In the genomic region with DNA sequence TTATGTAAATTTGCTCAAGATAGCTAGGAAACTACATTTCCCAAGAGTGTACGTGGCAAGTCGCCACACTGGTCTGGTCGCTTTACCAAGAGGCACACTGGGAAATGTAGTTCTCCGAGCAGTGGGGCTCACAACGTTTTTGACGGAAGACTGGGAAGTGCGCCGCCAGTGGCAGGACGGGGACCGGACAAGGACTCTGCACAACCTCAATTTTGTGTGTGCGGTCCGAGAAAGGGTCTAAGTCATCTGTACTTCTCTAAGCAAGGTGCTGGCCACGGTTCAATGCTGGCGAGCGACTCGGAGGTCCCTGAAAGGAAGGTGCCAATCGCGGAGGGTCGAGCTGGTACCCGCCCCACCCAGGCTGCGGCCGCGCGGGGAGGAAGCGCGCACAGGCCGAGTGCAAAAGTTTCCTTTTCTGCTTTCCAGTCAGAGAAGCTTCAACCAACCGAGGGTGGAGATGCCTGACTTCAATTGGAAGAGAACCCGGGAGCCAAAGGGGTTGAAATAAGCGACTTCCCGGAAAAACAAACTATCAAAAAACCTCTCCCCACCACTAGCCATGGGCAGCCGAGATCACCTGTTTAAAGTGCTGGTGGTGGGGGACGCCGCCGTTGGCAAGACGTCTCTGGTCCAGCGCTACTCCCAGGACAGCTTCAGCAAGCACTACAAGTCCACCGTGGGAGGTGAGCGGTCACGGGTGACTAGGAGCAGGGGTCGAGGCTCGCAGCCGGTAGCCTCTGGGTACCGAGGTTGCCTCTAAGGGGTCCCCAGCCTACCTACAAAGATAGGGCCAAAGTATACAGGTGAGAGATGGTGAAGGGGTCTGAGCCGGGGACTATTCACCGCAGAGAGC, we compare ENCODE assay signal across 7 mouse cellular contexts. TPM values are rescaled to one million over a fixed set of nuclear protein-coding genes. Genes with fewer than 3 reads are reported as not detected.
DNase-seq lines count a peak whose midpoint lies in the region; ATAC-seq lines count a peak whose summit lies in the region.

A gene (plus strand): TSS at position 132 of the 853 bp plus-strand sequence.

- peak; percentile 94 for ATAC-seq in embryonic facial prominence, embryonic 11.5 days (replicated peaks; ENCODE audit: insufficient number of reproducible peaks, low FRiP score, low TSS enrichment, low read depth)
- ATAC-seq in granulocyte monocyte progenitor cell, adult 5-6 weeks (replicated peaks; ENCODE audit: poor library complexity, severe bottlenecking): peak; percentile 89
- peak; percentile 98 for ATAC-seq in midbrain, embryonic 13.5 days

- peaks cover 2% of the 10 kb centered on the region; the same call in 1 of the 2 replicates for H3K27me3 ChIP-seq in embryonic facial prominence, embryonic 11.5 days (ENCODE audit: control insufficient read depth, insufficient read depth, low read length)
- H3K27me3 ChIP-seq in limb, embryonic 10.5 days (ENCODE audit: low read depth, poor library complexity, severe bottlenecking): peaks cover 11% of the 10 kb centered on the region
- peaks cover 9% of the 10 kb centered on the region for H3K27me3 ChIP-seq in midbrain, embryonic 13.5 days

- peak within 1 kb of the TSS; percentile 75 for H3K4me2 ChIP-seq in embryonic facial prominence, embryonic 11.5 days (ENCODE audit: low read depth, low read length)
- peak within 1 kb of the TSS; percentile 74 for H3K4me2 ChIP-seq in midbrain, embryonic 13.5 days (replicated peaks)

- no peaks in the 10 kb centered on the region for H3K9me3 ChIP-seq in embryonic facial prominence, embryonic 11.5 days (replicated peaks; ENCODE audit: control insufficient read depth, low read length)
- H3K9me3 ChIP-seq in limb, embryonic 10.5 days (replicated peaks): no peaks in the 10 kb centered on the region
- H3K9me3 ChIP-seq in midbrain, embryonic 13.5 days: no peaks in the 10 kb centered on the region

- H3K9ac ChIP-seq in embryonic facial prominence, embryonic 11.5 days (replicated peaks; ENCODE audit: low read length): peak within 1 kb of the TSS; percentile 40
- H3K9ac ChIP-seq in midbrain, embryonic 13.5 days (replicated peaks): peak within 1 kb of the TSS; percentile 52

- under 1% methylated on average over 46 of the region's 46 CpGs for WGBS in embryonic facial prominence, embryonic 11.5 days
- 1% methylated on average over 46 of the region's 46 CpGs for WGBS in limb, embryonic 10.5 days
- 2% methylated on average over 46 of the region's 46 CpGs for WGBS in midbrain, embryonic 13.5 days

- H3K4me1 ChIP-seq in embryonic facial prominence, embryonic 11.5 days (ENCODE audit: control insufficient read depth, insufficient read depth, low read length): no peaks in the 10 kb centered on the region
- peaks cover 7% of the 10 kb centered on the region for H3K4me1 ChIP-seq in limb, embryonic 10.5 days
- H3K4me1 ChIP-seq in midbrain, embryonic 13.5 days (replicated peaks): peaks cover 7% of the 10 kb centered on the region

- DNase-seq in adrenal gland, postnatal 14 days: peak; percentile 94
- DNase-seq in embryonic facial prominence, embryonic 11.5 days (ENCODE audit: low spot score): peak; percentile 96
- peak; percentile 91 for DNase-seq in kidney, adult 11 months
- DNase-seq in limb, embryonic 10.5 days (ENCODE audit: low spot score): peak; percentile 89
- DNase-seq in spleen, adult 12 weeks (ENCODE audit: low spot score): peak; percentile 78

- peak within 1 kb of the TSS; percentile 53 for H3K4me3 ChIP-seq in embryonic facial prominence, embryonic 11.5 days (ENCODE audit: low read depth, low read length)
- peak within 1 kb of the TSS; percentile 69 for H3K4me3 ChIP-seq in limb, embryonic 10.5 days
- H3K4me3 ChIP-seq in midbrain, embryonic 13.5 days (replicated peaks): peak within 1 kb of the TSS; percentile 52

- H3K36me3 ChIP-seq in embryonic facial prominence, embryonic 11.5 days (replicated peaks; ENCODE audit: control insufficient read depth, insufficient read depth, low read depth, low read length): no peaks in the 10 kb centered on the region
- H3K36me3 ChIP-seq in limb, embryonic 10.5 days: no peaks in the 10 kb centered on the region
- no peaks in the 10 kb centered on the region for H3K36me3 ChIP-seq in midbrain, embryonic 13.5 days

- H3K27ac ChIP-seq in embryonic facial prominence, embryonic 11.5 days (replicated peaks; ENCODE audit: low read depth, low read length): no peak within 1 kb of the TSS
- peak within 1 kb of the TSS; percentile 67 for H3K27ac ChIP-seq in limb, embryonic 10.5 days
- H3K27ac ChIP-seq in midbrain, embryonic 13.5 days: no peak within 1 kb of the TSS

RNA-seq across cellular contexts. Expression of the gene that starts here (rescaled TPM):
- total RNA-seq in adrenal gland, postnatal 14 days (2021): 14.7 and 19.1 TPM in 2 replicates
- 15.2 and 19.0 TPM in 2 replicates for polyA plus RNA-seq in embryonic facial prominence, embryonic 11.5 days (2014; fragmentation: Nextera tagmentation; extraction: Ambion mirVana)
- total RNA-seq in granulocyte monocyte progenitor cell, adult 5-6 weeks (2014; fragmentation: Nextera tagmentation): 20.2 and 22.2 TPM in 2 replicates
- total RNA-seq in granulocyte monocyte progenitor cell, adult 5-6 weeks (2017): 22.9 and 26.2 TPM in 2 replicates
- polyA plus RNA-seq in limb, embryonic 10.5 days (2016; fragmentation: Nextera tagmentation; extraction: Ambion mirVana): 6.1 and 8.6 TPM in 2 replicates
- polyA plus RNA-seq in midbrain, embryonic 13.5 days (2015; fragmentation: Nextera tagmentation; extraction: Ambion mirVana): 7.7 and 7.8 TPM in 2 replicates
